18 mouse cellular contexts compared by ENCODE assay signal in genomic region chr9:86554641-86555040, GRCm38 (mm10).
"Had no signal": no experiment of that assay in that cellular context is flagged by ENCODE, and none has a peak within 500 bp of the region (broad histone marks: within the 10 kb centered on the region; RNA-seq: fewer than 3 reads in every experiment).

No protein-coding gene starts in this region.

- H3K27ac ChIP-seq: kidney, embryonic 15.5 days; limb, embryonic 10.5 days; limb, embryonic 13.5 days; liver, embryonic 12.5 days; liver, embryonic 15.5 days; lung, embryonic 15.5 days; neural tube, embryonic 12.5 days had no signal

- H3K4me2 ChIP-seq: kidney, embryonic 15.5 days; limb, embryonic 13.5 days; liver, embryonic 12.5 days; liver, embryonic 15.5 days; lung, embryonic 15.5 days; midbrain, embryonic 11.5 days; neural tube, embryonic 12.5 days had no signal

- H3K27me3 ChIP-seq: kidney, embryonic 15.5 days; limb, embryonic 13.5 days; liver, embryonic 12.5 days; liver, embryonic 15.5 days; lung, embryonic 15.5 days; megakaryocyte, embryonic 14.5 days; neural tube, embryonic 12.5 days had no signal

- H3K9ac ChIP-seq: kidney, embryonic 15.5 days; limb, embryonic 13.5 days; liver, embryonic 12.5 days; liver, embryonic 15.5 days; lung, embryonic 15.5 days; neural tube, embryonic 12.5 days had no signal

- H3K9me3 ChIP-seq: kidney, embryonic 15.5 days; limb, embryonic 10.5 days; limb, embryonic 13.5 days; liver, embryonic 12.5 days; liver, embryonic 15.5 days; lung, embryonic 15.5 days; megakaryocyte, embryonic 14.5 days; neural tube, embryonic 12.5 days had no signal

- ATAC-seq: liver, embryonic 12.5 days had no signal

- H3K4me3 ChIP-seq: kidney, embryonic 15.5 days; limb, embryonic 10.5 days; limb, embryonic 13.5 days; liver, embryonic 12.5 days; liver, embryonic 15.5 days; lung, embryonic 15.5 days; megakaryocyte, embryonic 14.5 days; neural tube, embryonic 12.5 days had no signal

- DNase-seq: kidney, adult 11 months; kidney, adult 8-10 months; liver; lung, adult 18-20 months; lung, postnatal 10 days; lung, postnatal 36 days; midbrain, embryonic 14.5 days; thymus, adult 18-20 months; thymus, postnatal 36 days had no signal

- H3K4me1 ChIP-seq: kidney, embryonic 15.5 days; limb, embryonic 10.5 days; limb, embryonic 13.5 days; liver, embryonic 12.5 days; liver, embryonic 15.5 days; lung, embryonic 15.5 days; megakaryocyte, embryonic 14.5 days; neural tube, embryonic 12.5 days had no signal
